Mouse (Mus musculus) adrenal gland (tissue): ENCODE measurements around the gene Cfl1.

Source experiments
- intact Hi-C: fragments of 180-260 bp; cut with DNase I; formaldehyde crosslinking; loops from one replicate; pipeline ENCODE4 v1.15.1; 2025
- long read RNA-seq, 2 experiments: library from polyadenylated mRNA; unstranded; transcript quantifications; one replicate each; pipeline ENCODE4 v2.0.0; 2020; ENCODE audit warnings: borderline replicate concordance in 1 of 2; ENCODE audit not compliant: insufficient replicate concordance in 1 of 2

Gene Cfl1
- long read RNA-seq, experiment 1, transcript Cfl1-202 (4 exons, 2,354 nt), result major isoform, 365 of 377 reads
- long read RNA-seq, experiment 1, partial matches to known transcripts, result 12 of 377 reads
- long read RNA-seq, experiment 1, other reads (novel, unspliced or antisense), result 0 of 377 reads
- long read RNA-seq, experiment 2, transcript Cfl1-202 (4 exons, 2,354 nt), result major isoform, 354 of 370 reads
- long read RNA-seq, experiment 2, partial matches to known transcripts, result 16 of 370 reads
- long read RNA-seq, experiment 2, other reads (novel, unspliced or antisense), result 0 of 370 reads

DNA sequence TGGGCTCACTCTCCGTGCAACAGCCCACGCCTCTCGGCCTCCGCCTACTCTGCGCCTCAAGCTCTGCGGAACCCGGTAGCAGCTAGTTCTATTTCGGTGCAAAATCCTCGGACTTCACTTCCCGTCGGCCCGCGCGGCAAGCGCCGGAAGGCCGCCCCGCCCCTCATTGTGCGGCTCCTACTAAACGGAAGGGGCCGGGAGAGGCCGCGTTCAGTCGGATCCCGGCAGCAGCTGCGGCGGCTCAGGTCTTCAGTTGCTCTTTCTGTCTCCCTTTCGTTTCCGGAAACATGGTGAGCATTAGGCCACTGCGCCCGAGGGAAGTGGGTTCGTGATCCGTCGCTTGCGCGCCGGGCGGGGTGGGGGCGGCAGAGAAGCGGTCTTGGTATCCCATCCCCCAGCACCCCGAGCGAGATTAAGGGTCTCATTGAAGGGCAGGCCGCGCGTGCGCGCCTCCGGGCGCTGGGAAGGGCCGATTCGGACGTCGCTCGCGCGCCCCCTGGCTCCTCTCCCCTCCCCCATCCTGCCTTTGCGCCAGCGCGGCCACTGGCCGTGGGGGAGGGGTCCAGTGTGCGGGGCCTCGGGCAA lies at the start of gene Cfl1:
Gene Cfl1, plus strand, starts transcription at position 143 of the 585 bp plus-strand sequence.
- intact Hi-C loops, result no loop called here

DNA sequence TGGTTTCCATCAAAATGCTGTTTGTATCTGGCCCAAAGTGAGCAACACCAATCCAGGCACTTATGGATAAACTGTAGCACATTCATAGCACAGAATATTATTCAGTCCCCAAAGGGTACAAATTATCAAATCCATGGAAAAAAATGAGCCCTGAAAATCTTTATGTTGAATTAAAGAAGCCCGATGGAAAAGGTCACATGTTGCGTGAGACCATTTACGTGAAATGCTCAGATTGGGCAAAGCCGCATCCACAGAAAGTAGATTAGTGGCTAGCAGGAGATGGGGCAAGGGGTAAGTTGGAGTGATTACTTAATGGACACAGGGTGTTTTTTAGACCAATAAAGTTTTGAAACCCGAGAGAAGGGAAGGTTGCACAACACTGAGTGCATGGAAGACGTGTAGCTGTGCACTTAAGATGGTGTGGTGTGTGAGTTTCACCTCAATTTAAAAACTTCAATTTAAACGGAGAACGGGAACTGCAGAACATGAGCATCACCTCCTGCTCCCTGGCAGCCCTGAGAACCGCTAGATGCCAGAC lies 45.8 kb upstream of the Cfl1 start:
- intact Hi-C loops, result no loop called here

DNA sequence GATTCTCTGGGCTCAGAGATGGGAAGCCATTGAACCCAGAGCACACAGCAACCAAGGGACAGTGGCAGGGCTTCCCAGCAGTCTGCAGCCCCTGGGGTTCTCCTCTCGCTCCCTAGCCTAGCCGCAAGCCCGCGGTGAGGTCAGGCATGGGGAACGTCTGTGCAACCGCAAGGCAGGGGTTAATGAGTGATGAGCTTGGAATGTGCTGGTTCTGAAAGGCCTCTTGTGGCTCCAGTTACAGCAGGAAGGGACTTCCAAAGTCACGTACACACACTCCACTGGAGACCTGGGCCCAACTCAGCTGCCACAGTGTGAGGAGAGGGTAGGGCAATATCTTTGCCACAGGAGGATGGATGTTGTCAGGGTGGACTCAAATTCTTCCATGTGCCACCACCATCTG lies 45.3 kb upstream of the Cfl1 start:
- intact Hi-C loops, result no loop called here

DNA sequence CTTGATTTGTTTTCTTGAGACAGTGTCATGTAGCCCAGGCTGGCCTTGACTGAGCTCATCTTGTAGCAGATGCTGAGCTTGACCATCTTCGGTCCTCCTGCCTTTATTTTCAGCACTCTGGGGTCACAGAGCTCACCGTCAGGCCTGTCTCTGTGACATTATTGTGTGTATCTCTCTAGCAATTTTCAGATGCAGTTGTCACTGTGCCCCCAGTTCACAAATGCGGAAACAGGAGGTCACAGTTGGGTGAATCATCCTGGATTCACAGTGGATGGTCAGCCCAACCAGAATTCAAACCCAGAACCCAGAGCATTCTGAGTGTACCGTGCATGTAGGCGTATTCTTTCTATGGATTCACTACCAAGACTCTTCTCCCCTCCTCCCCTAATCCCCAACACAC lies 44.5 kb upstream of the Cfl1 start:
- intact Hi-C loops, result no loop called here

DNA sequence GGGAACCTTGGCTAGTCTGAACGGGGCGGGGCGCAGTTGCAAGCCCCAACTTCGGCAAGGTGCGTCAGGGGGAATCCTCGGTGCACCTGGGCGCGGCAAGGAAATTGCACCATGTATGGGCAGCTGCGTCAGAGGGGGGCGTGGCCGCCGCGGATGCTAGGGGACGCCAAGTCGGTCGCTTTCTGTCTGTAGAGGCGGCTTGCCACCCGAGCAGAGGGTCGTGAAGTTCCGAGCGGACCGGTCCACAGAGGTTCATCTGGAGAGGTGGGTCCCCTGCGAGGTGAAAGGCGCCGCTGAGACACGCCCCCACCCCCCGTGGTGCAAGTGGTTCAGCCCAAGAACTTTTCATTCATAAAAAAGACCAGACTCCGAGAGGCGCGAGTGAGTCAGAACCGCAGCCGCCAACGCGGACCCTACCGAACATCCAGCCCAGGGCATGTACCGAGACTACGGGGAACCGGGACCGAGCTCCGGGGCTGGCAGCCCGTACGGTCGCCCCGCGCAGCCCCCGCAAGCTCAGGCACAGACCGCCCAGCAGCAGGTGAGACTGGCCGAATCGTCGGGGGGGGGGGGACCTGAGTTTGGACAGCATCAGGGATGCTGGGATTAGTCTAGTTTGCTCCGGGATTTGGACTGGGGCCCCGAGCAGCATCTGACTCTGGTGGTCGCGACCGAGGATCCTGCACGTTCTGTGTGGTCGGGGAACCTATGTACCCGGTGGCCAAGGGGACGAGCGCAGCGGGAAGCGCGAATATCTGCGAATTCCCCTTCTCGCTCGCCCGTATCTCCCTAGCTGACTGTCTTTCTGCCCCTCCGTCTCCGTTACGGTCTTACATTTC lies 42.5 kb upstream of the Cfl1 start, which contains the start of gene Fosl1:
Gene Fosl1, plus strand, starts transcription at position 33 of the 839 bp plus-strand sequence.
- intact Hi-C loops, result no loop called here

DNA sequence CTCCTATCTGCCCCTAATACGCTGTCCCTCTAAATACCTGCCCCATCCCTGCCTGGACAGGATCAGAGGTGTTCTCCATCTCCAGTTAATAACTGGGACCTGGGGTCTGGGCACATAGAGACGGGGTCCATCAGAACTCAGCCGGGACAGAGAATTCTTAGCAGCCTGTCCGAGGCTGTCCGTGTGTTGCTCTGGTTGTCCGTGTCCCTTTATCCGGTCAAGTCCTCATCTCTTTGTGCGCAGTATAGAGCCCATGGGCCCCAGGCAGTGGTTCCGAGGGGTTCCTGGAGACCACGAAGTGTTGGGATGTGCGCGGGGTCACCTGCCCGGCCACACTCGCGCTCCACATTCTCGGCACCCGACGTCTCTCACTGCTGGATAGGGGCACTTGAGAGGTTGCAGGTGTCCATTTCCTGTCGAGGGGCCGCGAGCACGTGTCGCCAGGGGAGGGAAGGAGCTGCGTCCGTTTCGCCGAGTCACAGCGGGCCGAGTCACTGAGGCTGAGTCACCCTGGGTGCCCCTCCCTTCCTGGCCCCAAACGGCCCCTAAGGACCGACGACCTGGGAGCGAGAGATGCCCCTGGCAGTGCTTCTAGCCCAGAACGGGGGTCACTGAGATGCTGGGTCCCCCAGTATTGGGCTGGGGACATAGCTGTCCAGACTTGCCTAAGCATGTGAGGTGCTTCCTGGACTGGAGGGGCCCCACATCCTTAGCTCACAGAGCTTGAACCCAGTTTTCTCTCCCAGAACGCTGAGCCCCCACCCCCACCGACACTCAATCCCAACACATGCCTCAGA lies 41.7 kb upstream of the Cfl1 start:
- intact Hi-C loops, result no loop called here

DNA sequence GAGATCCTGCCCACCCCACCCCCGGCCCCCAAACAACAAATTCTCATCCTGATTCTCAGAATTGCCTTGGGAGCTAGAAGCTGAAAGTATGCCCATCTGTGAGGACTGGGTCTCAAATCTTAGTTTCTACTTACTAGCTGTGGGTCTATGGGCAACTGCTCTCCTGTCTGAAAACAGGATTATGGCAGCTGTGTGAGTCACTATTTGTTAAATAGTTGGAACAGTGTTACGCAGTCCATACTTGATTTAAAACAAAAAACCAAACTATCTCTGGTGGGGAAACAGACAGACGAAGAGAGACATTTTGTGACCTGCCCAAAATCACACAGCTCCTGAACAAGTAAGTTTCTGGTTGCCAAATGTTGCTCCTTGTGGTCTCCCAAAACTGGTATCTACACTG lies 40.6 kb upstream of the Cfl1 start:
- intact Hi-C loops, result no loop called here

DNA sequence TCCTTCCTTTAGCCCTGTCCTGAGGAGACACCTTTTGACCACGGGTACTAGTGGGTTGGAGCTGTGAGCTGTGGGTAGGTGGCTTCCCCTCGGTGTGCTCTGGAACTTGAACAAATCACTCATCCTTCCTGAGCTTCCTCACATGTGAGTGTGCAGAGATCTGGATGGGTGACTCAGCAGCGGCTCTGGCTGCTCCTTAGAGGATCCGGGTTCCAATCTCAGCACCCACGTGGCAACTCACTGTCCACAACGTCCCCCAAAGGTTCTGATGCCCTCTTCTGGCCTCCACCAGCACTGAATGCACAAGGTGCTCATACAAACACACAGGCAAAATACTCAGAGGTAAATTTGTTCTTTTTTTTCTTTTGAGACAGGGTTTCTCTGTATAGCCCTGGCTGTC lies 38.5 kb upstream of the Cfl1 start:
- intact Hi-C loops, result no loop called here

DNA sequence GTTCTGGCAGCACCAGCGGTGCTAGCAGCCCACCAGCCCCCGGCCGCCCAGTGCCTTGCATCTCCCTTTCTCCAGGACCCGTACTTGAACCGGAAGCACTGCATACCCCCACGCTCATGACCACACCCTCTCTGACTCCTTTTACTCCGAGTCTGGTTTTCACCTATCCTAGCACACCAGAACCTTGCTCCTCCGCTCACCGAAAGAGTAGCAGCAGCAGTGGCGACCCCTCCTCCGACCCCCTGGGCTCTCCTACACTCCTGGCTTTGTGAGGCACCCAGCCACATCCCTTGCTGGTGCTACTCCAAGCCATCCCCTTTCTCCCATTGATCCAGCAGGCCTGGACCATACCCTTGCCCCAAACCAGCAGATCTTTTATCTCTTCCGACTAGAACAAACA lies 35.2 kb upstream of the Cfl1 start:
- intact Hi-C loops, result no loop called here

DNA sequence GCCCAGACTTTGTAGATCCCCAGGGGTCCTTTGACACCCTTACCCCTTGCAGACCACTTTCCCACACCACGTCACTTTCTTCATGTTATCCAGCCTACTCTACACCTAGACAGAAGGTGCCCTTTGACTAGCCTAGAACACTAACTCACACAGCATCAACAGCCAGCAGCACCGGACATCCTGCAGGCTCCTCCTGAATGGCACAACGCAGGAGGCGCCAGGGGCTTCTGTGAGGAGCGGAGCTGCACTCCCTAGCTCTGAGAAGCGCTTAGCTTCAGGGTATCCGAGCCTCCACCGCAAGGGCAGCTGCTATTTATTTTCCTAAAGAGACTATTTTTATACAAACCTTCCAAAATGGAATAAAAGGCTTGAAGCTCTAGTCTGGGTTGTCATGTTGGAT lies 34.7 kb upstream of the Cfl1 start:
- intact Hi-C loops, result no loop called here

DNA sequence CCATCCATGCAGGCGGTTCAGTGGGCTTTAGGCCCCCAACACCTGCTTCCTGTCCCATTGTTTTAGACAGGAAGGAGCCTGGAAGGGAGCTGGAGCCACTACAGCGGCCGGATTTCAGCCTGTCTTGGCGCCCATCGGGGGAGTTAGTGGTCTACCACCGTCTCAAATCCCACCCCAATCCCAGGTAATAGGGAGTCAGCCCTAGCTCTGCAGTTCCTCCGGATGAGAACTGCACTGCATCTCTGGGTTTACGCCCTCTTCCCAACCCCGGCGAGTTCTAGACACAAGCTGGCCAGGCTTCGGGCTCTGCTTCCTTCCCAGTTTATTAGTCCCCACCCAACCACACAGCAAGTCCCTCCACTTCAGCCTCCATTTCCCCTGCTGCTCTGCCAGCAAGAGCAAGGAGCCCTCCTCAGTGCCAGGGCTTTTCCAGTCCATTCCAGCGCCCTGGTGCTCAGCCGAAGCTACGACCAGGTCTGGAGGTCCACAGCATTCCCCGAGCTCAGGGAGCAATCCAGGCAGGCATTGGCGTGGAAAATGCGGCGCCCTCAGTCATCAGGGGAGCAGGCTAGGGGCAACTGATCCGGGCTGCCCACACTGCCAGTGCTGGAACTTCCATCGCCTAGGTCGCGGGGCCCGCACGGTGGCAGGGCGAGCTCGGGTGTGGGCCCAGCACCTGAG lies 33.9 kb upstream of the Cfl1 start:
- intact Hi-C loops, result no loop called here

DNA sequence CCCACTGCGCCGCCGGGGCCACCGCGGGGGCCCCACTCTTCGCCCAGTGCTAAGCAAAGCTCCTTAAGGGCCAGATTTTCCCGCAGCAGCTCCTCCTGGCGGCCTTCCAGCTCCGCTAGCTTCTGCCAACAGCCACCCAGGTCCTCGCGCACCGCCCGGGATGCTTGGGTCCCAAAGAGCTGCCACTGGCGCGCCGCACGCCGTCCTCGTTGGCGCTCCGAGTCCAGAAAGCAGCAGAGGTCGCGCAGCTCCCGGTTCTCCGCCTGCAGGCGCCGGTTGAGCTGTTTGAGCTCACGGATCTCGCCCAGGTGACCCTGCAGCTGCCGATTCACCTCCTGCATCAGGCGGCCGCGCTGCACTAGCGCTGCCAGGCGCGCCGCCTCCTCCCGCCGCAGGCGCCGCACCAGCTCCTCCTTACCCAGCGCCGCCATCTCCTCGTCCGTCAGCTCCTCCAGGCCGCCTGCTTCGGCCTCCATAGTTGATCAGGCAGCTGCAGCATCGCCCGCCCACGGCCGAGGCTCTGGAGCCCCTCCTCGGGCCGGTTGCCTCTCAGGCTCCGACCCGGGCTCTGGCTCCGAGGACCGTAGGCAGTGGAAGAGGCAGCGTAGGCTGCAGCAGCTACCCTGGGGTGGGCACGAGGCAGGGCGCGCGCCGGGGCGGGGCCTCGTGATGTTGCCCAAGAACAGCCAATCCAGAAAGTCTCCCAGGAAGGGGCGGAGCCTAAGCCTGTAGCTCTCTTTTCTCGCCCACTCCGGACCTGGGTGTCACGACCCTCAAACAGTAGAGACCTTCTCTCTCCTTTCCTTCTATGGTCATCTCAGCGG lies 33.1 kb upstream of the Cfl1 start:
- intact Hi-C loops, result no loop called here

DNA sequence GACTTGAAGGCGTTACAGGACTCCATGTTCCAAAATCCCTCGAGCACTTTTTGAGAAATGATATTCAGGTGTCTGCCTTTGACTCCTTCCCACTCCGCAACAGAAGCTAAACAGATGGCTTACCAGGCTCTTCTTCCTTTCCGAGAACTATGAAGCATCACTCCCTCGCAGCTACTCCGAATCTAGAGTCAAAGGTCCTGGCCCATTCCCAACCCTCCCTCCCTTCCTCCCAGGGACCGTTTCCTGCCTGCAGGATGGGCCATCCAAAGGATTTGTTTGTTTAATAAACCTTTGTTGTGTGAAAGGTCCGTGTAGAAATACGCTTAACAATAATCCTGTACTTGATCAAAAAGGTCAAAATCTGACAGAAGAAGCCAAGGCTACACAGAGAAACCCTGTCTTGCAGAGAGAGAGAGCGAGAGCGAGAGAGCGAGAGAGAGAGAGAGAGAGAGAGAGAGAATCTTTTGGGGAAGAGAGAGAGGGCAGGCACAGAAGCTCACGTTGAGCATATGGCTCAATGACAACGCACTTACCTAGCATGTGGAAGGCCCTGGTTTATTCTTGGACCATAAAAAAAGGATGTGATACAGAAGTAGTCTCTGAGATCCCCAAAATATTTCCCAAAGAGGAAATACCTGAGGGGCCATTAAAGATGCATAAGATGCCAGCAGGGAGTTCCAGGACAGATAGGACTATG lies 32.4 kb upstream of the Cfl1 start, which contains the start of gene Ccdc85b:
Gene Ccdc85b, minus strand, starts transcription at position 149 of the 697 bp plus-strand sequence.
- intact Hi-C loops, result no loop called here

DNA sequence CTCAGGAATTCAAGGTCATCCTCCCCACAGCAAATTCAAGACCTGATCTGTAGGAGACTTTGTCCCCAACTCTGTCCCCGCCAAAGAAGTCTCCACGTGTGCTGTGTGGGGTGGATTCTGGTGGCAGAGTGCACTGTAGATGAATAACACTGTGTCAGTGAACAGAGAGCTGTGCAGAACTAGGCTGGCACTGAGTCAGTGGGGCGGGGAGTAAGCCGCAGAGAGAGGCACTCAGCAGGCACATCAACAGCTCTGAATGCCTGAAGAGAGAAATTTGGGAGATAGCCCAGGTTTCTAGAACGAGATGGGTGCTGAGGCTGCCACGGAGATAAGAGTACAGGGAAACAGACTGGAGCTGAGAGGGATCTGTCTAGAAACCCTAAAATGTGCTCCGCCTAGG lies 31.2 kb upstream of the Cfl1 start:
- intact Hi-C loops, result no loop called here

DNA sequence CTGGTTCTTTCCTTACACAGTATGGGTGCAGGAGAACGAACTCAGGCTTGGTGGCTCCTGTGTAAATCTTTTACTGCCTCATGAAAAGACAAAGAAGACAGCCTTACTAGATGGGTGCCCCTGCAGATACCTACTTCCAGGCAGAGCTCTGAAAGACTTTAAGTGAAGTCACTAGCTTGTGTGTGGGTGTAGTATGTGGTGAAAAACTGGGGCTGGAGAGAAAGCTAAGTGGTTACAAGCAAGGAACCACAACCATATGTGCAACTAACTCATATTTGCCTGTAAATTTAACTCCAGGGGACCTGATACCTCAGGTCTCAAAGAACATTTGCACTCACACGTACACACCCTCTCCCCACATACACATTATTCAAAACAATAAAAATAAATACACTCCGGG lies 30.4 kb upstream of the Cfl1 start:
- intact Hi-C loops, result no loop called here

DNA sequence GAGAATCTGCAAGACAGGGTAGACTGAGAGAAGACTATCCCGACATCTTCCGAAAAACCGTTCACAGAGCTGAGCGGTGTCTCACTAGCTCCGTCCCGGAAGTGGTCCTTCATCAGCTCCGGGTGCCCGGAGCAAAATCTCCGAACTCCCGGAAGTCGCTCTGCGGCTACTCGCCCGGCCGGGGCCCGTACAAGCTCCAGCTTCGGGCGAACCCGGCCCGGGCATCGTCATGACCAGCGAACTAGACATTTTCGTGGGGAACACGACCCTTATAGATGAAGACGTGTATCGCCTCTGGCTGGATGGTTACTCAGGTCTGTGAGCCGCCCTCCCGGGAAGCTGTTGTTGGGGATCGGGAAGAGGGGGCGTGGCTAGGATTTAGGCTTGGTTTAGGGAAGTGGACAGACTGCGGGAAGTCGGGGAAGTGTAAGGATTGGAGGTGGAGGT lies 29.8 kb upstream of the Cfl1 start, which contains the start of gene Fibp:
Gene Fibp, plus strand, starts transcription at position 151 of the 447 bp plus-strand sequence.
- intact Hi-C loops, result no loop called here

DNA sequence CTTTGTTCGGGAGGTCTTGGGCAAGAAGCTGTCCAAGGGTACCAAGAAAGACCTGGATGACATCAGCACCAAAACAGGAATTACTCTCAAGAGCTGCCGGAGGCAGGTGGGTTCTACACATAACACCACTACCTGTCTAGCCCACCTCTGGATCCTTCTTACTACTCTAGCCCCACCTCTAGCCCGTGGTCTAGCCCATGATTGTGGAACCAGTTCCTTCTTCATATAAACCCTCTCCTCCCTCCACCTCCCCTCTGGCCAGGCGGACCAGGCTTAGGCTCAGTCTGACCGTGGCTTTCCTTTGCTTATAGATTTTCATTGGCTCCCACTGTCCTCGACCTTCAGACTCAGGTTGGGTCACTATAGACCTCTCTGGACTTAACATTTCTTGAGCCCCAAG lies 28.8 kb upstream of the Cfl1 start:
- intact Hi-C loops, result no loop called here

DNA sequence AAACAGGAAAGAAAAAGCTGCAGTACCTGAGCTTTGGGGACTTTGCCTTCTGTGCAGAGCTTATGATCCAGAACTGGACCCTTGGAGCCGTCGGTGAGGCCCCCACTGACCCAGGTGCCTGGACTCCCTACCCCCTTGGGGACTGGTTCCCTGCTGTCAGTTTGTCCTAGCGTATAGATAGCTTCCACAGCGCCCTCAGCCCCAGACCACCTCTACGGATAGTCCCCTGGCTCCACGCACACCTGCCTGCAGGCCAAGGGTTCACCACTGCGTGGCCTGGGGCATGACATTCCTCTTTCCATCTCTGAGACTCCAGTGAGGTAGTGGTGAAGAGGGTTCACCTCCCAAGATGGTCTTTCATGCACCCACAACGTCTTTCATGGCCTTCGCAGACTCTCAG lies 27.0 kb upstream of the Cfl1 start:
- intact Hi-C loops, result no loop called here
